Mouse (Mus musculus) liver, embryonic 16.5 days (tissue): ENCODE data around the gene Adamts13. TPM values are rescaled to one million over a fixed set of nuclear protein-coding genes. Genes with fewer than 3 reads are reported as not detected.

Experiments used
- ATAC-seq: fragments of 200-750 bp; cut with Nextera tagmentation; 2 replicates; pipeline ENCODE4 v1.8.0; 2017; ENCODE audit warnings: low read depth, mild to moderate bottlenecking, moderate number of reproducible peaks, moderate library complexity
- H3K27ac ChIP-seq: fragments of 300-500 bp; sonication (generic); 2 replicates; pipeline ENCODE4 v1.5.1; 2014; ENCODE audit warnings: mild to moderate bottlenecking, low read length
- H3K27me3 ChIP-seq: fragments of 300-500 bp; sonication (generic); 2 replicates; pipeline ENCODE4 v1.6.1; 2014; ENCODE audit warnings: low read depth, low read length, mixed read lengths; ENCODE audit not compliant: control insufficient read depth, insufficient read depth
- H3K36me3 ChIP-seq: fragments of 300-500 bp; sonication (generic); 2 replicates; pipeline ENCODE4 v1.6.1; 2014; ENCODE audit warnings: mild to moderate bottlenecking; ENCODE audit not compliant: control insufficient read depth, insufficient read depth
- H3K4me1 ChIP-seq: fragments of 300-500 bp; sonication (generic); 2 replicates; pipeline ENCODE4 v1.6.1; 2014; ENCODE audit warnings: low read depth, low read length, mixed read lengths; ENCODE audit not compliant: control insufficient read depth
- H3K4me2 ChIP-seq: fragments of 300-500 bp; sonication (generic); 2 replicates; pipeline ENCODE4 v1.6.1; 2014; ENCODE audit warnings: low read depth, low read length, mixed read lengths
- H3K4me3 ChIP-seq: fragments of 300-500 bp; sonication (generic); 2 replicates; pipeline ENCODE4 v1.5.1; 2014; ENCODE audit warnings: low read depth, mild to moderate bottlenecking, low read length
- H3K9ac ChIP-seq: fragments of 300-500 bp; sonication (generic); 2 replicates; pipeline ENCODE4 v1.6.1; 2014; ENCODE audit warnings: low read depth, low read length
- H3K9me3 ChIP-seq: fragments of 300-500 bp; sonication (generic); replicated peaks from 2 replicates; pipeline ENCODE4 v1.6.1; 2016; ENCODE audit warnings: low read length; ENCODE audit not compliant: control insufficient read depth
- WGBS: fragments of 180-500 bp; shearing (Covaris S2); extraction: QIAGEN DNeasy Blood & Tissue Kit; methylation state at CpG from one replicate; pipeline ENCODE4 v1.1.7; 2014; ENCODE audit not compliant: insufficient replicate concordance; 5-methylcytosine and 5-hydroxymethylcytosine counted together
- polyA plus RNA-seq: library from polyadenylated mRNA; unstranded; fragments of >200 nt; fragmentation: Nextera tagmentation; extraction: Ambion mirVana; gene quantifications from 2 replicates; pipeline ENCODE4 v1.2.1, GENCODE M21; 2015

Gene Adamts13
- polyA plus RNA-seq, 1 experiment from 2014 or later: 2.0 TPM

- peak; percentile 40; the same call in 1 of the 2 replicates for ATAC-seq
- 61% methylated on average over 3 of the region's 3 CpGs for WGBS
- no peaks in the 10 kb centered on the region for H3K9me3 ChIP-seq
- H3K4me2 ChIP-seq: no peak overlapping the region
- no peak overlapping the region for H3K9ac ChIP-seq
- peaks cover 9% of the 10 kb centered on the region for H3K4me1 ChIP-seq
- no peak overlapping the region for H3K4me3 ChIP-seq
- no peak overlapping the region for H3K27ac ChIP-seq
- H3K27me3 ChIP-seq: peaks cover 5% of the 10 kb centered on the region
- no peaks in the 10 kb centered on the region for H3K36me3 ChIP-seq
These were observed 52.3 kb downstream of the Adamts13 start for GRCm38 (mm10) chr2:27025545-27025944.

DNA sequence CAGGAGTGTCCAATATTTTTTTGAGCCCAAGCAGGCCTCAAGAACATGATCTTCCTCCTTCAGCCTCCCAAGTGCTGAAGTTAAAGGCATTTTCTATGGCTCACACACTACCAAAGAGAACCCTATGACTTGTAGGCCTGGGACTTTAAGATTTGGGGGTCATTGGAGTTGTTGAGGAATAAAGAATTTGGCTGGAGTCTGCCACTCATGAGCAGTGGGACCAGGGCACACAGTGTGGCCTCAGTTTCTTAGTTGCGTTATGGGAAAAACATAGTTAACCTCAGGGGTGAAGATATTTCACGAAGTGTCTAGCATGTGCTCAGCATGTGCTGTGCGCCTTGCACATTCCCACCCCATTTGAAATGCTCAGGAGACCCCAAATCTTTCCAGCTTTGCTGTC is 53.1 kb downstream of the Adamts13 start:
- H3K36me3 ChIP-seq: no peaks in the 10 kb centered on the region
- no peak for ATAC-seq
- peaks cover 9% of the 10 kb centered on the region for H3K4me1 ChIP-seq
- no peak overlapping the region for H3K4me3 ChIP-seq
- H3K4me2 ChIP-seq: no peak overlapping the region
- WGBS: 74% methylated on average over 3 of the region's 3 CpGs
- H3K27me3 ChIP-seq: peaks cover 5% of the 10 kb centered on the region
- H3K27ac ChIP-seq: no peak overlapping the region
- no peak overlapping the region for H3K9ac ChIP-seq
- no peaks in the 10 kb centered on the region for H3K9me3 ChIP-seq

- H3K9ac ChIP-seq: no peak overlapping the region
- no peak for ATAC-seq
- H3K9me3 ChIP-seq: no peaks in the 10 kb centered on the region
- H3K36me3 ChIP-seq: no peaks in the 10 kb centered on the region
- no peak overlapping the region for H3K4me2 ChIP-seq
- WGBS: 39% methylated on average over 10 of the region's 10 CpGs
- H3K27me3 ChIP-seq: peaks cover 5% of the 10 kb centered on the region
- H3K27ac ChIP-seq: no peak overlapping the region
- H3K4me3 ChIP-seq: no peak overlapping the region
- H3K4me1 ChIP-seq: peaks cover 9% of the 10 kb centered on the region
These were observed 53.8 kb downstream of the Adamts13 start for GRCm38 (mm10) chr2:27026857-27027617.

DNA sequence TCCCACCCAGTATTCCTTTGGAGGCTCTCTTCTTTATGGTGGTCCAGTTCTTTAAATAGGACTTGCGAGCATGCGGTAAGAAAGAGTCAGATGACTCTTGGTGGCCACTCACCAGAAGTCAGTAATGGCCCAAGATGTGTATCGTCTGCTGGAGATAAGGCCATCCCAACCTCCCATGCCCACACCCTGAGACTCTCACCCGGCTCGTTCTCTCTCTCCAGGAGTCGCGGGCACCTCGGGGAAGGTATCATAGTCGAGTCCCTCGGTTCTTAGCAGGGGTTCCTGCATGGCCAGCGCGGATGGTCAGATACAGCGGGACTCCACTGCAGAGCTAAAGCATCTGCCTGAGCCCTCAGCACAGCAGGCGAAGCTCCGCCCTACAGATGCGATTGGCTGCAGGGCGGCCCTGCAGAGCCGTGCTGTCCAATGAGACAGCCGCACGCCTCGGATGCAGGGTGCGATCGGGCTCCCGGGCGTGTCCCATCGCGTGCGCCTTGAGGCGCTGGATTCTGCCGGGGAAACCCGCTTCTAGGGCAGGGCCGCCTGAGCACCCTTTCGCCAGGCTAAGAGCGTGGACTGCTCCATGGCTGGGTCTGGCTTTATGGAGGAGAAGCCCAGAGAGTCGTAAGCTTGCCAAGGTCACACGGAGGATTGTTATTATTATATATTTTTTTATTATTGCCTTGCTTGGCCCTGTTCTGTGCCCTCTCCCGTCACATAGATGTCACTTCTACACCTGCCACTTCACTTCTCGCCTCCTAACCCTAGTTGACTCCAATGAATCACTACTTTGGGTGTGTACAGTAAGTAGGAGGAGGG is 54.6 kb downstream of the Adamts13 start, which contains the start of gene Slc2a6:
TSS of gene Slc2a6 (minus strand) at position 381 of the 819 bp plus-strand sequence.
- H3K9ac ChIP-seq: no peak within 1 kb of the TSS
- peaks cover 9% of the 10 kb centered on the region for H3K4me1 ChIP-seq
- 0 out of 2 replicates have a peak within 1 kb of the TSS, but pooled peaks have one; percentile 25 for H3K4me3 ChIP-seq
- H3K4me2 ChIP-seq: peak within 1 kb of the TSS; percentile 43
- ATAC-seq: peak; percentile 90
- no peak within 1 kb of the TSS for H3K27ac ChIP-seq
- no peaks in the 10 kb centered on the region for H3K9me3 ChIP-seq
- 2% methylated on average over 38 of the region's 38 CpGs for WGBS
- H3K27me3 ChIP-seq: peaks cover 5% of the 10 kb centered on the region
- no peaks in the 10 kb centered on the region for H3K36me3 ChIP-seq

GRCm38 (mm10) chr2:27028437-27029015 is 55.3 kb downstream of the Adamts13 start:
- Histone ChIP-seq H3K9ac (no peak overlapping the region), H3K27ac (no peak overlapping the region), H3K4me3 (no peak overlapping the region), H3K4me1 (peaks cover 9% of the 10 kb centered on the region), H3K36me3 (no peaks in the 10 kb centered on the region), H3K27me3 (peaks cover 5% of the 10 kb centered on the region), H3K9me3 (no peaks in the 10 kb centered on the region), H3K4me2 (no peak overlapping the region)
- no peak for ATAC-seq
- WGBS: 29% methylated on average over 4 of the region's 4 CpGs

DNA sequence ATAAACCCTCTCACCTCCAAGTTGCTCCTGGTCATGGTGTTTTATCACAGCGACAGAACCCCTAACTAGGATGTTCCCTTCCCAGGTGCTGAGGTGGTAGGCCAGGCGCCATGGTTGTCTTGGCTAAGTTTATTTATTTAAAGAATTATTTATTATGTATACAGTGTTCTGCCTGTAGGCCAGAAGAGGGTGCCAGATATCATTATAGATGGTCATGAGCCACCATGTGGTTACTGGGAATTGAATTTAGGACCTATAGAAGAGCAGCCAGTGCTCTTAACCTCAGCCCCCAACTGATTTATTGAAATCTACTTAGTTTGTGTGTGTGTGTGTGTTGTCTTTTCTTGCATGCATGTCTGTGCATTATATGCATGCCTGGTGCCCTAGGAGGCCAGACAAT is 59.1 kb downstream of the Adamts13 start:
- no peak for ATAC-seq
- no peak overlapping the region for H3K4me3 ChIP-seq
- WGBS: 49% methylated on average over 2 of the region's 2 CpGs
- no peak overlapping the region for H3K27ac ChIP-seq
- peaks cover 9% of the 10 kb centered on the region for H3K4me1 ChIP-seq
- no peaks in the 10 kb centered on the region for H3K9me3 ChIP-seq
- no peak overlapping the region for H3K4me2 ChIP-seq
- H3K27me3 ChIP-seq: peaks cover 4% of the 10 kb centered on the region
- H3K36me3 ChIP-seq: no peaks in the 10 kb centered on the region
- no peak overlapping the region for H3K9ac ChIP-seq

DNA sequence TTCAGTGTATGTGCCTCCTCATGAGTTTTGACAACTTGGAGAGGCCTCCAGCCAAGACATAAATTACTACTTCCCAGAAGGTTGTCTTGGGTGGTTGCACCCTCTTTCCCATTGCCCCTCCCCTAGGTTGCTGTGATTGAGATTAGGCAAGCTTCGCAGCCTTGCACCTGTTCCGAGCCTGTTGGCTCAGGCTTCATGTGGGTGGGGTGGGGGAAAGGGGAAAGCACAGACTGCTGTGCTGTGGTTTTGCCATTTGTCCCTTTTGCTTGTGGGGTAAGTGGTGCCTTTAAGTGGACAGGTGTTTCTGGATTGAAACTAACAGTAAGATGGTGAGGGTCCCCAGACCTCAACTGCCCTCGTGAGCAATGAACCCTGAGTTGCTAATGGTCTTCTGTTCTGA is 62.8 kb downstream of the Adamts13 start:
- H3K9ac ChIP-seq: no peak overlapping the region
- H3K4me3 ChIP-seq: no peak overlapping the region
- H3K27me3 ChIP-seq: no peaks in the 10 kb centered on the region
- 41% methylated on average over 3 of the region's 3 CpGs for WGBS
- no peak overlapping the region for H3K27ac ChIP-seq
- H3K4me1 ChIP-seq: no peaks in the 10 kb centered on the region
- H3K4me2 ChIP-seq: no peak overlapping the region
- ATAC-seq: no peak
- H3K36me3 ChIP-seq: no peaks in the 10 kb centered on the region
- no peaks in the 10 kb centered on the region for H3K9me3 ChIP-seq

- Histone ChIP-seq H3K9ac (no peak overlapping the region), H3K36me3 (no peaks in the 10 kb centered on the region), H3K4me3 (no peak overlapping the region), H3K4me2 (no peak overlapping the region), H3K4me1 (no peaks in the 10 kb centered on the region; the same call in 1 of the 2 replicates), H3K9me3 (no peaks in the 10 kb centered on the region), H3K27me3 (no peaks in the 10 kb centered on the region), H3K27ac (no peak overlapping the region)
- 52% methylated on average over 4 of the region's 4 CpGs for WGBS
- ATAC-seq: peak; percentile 16; the same call in 1 of the 2 replicates
These were observed 63.8 kb downstream of the Adamts13 start for GRCm38 (mm10) chr2:27037008-27037407.
